Mouse (Mus musculus) heart, adult 2 months (tissue): ENCODE measurements around the gene Fcamr.

ENCODE experiments used
- CTCF ChIP-seq: fragments of 200-600 bp; IDR thresholded peaks from 2 replicates; pipeline ENCODE4 v1.8.1; 2022; ENCODE audit warnings: antibody characterized with exemption, mild to moderate bottlenecking, moderate library complexity
- POLR2A ChIP-seq: fragments of 200-500 bp; IDR thresholded peaks from 2 replicates; pipeline ENCODE4 v1.6.1; 2011; ENCODE audit warnings: mild to moderate bottlenecking, low read depth, low read length, control low read depth; ENCODE audit not compliant: insufficient read depth

DNA sequence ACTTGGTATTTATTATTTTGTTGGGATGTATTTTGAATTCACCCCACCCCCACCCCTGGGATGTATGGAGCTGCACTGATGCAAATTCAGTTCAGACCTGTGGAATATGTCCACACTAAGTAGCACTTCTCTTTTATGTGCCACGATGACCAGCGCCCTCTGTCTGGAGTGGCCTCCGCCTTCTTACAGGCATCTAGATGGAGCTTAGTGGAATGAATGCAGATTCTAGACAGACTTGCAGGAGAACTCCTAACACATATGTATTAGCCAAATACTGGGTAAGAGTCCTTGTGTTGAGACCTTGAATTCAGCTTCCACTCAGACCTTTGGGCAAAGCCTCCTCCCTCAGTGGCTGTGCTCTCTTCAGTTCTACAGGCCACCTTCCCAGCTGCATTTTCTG is 10.2 kb downstream of the Fcamr start:
- TF ChIP-seq CTCF (no peak), POLR2A (no peak)
